Mouse (Mus musculus) macrophage (primary cell): ENCODE results near the gene Gm11239. TPM values are rescaled to one million over a fixed set of nuclear protein-coding genes. Genes with fewer than 3 reads are reported as not detected.
"Not testable (repeated sequence)": the region's sequence is repeated elsewhere in the genome, so short reads cannot be mapped to it uniquely, and the experiment has no call there.

Experiments used
- H3K27ac ChIP-seq: fragments of 350-480 bp; formaldehyde crosslinking; 2 replicates; pipeline ENCODE4 v1.9.0; 2021
- H3K36me3 ChIP-seq: fragments of 350-480 bp; formaldehyde crosslinking; 2 replicates; pipeline ENCODE4 v1.9.0; 2021; ENCODE audit errors: inconsistent target
- H3K4me3 ChIP-seq: fragments of 350-480 bp; formaldehyde crosslinking; 2 replicates; pipeline ENCODE4 v1.9.0; 2021; ENCODE audit errors: inconsistent target
- H3K79me2 ChIP-seq: fragments of 350-480 bp; formaldehyde crosslinking; 2 replicates; pipeline ENCODE4 v1.9.0; 2021; ENCODE audit errors: inconsistent target
- WGBS: methylation state at CpG from one replicate; pipeline ENCODE4 v1.1.7; 2026; ENCODE audit warnings: inconsistent platforms; ENCODE audit not compliant: missing documents; 5-methylcytosine and 5-hydroxymethylcytosine counted together
- polyA plus RNA-seq: library from polyadenylated mRNA; stranded (reverse); fragments of 250-400 nt; gene quantifications from 3 replicates; pipeline ENCODE4 v1.2.4, GENCODE M21; 2018; ENCODE audit warnings: inconsistent platforms
- total RNA-seq, 78 experiments: library from RNA; depleted of rRNA; stranded (reverse); fragments of 250-400 nt; gene quantifications; 1 replicate in 9 of 78; 2 replicates in 24 of 78; 3 replicates in 43 of 78; 4 replicates in 2 of 78; pipeline ENCODE4 v1.2.4; 2018; ENCODE audit warnings: inconsistent platforms in 56 of 78

Gene Gm11239
- not detected for total RNA-seq (2018; cell fraction: chromatin; rRNA removed)
- not detected for total RNA-seq (2018; cell fraction: cytosol; rRNA removed)
- not detected for total RNA-seq (2018; cell fraction: nucleus; rRNA removed)
- not detected in 3 replicates for polyA plus RNA-seq

DNA sequence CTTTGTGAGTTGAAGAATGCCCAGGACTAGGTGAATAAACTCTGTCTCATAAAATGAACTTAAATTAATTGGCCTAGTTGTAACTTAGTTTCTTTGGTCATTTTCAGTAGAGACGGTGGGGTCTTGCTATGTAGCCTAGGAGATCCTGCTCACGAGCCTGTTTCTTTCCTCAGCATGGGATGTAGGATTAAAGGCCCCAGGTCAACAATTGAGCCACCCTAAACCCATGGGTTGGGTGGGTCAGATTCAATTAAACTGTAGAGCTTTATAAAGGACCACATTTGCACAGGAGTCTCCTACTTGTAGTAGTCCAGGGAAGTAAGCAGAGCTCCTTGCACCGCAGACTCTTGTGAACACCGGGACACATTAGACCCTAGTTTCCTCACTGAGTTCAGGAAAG, at the start of gene Gm11239:
TSS of gene Gm11239 (plus strand) at position 301 of the 400 bp plus-strand sequence.
- H3K27ac ChIP-seq, H3K4me3 ChIP-seq, H3K36me3 ChIP-seq, H3K79me2 ChIP-seq: not testable (repeated sequence)
- WGBS = no CpG with 5 or more reads among the region's 4 CpGs

DNA sequence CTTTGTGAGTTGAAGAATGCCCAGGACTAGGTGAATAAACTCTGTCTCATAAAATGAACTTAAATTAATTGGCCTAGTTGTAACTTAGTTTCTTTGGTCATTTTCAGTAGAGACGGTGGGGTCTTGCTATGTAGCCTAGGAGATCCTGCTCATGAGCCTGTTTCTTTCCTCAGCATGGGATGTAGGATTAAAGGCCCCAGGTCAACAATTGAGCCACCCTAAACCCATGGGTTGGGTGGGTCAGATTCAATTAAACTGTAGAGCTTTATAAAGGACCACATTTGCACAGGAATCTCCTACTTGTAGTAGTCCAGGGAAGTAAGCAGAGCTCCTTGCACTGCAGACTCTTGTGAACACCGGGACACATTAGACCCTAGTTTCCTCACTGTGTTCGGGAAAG, 45.5 kb upstream of the Gm11239 start, which contains the start of gene Gm11237:
TSS of gene Gm11237 (plus strand) at position 301 of the 400 bp plus-strand sequence.
- H3K79me2 ChIP-seq, H3K27ac ChIP-seq, H3K4me3 ChIP-seq, H3K36me3 ChIP-seq: not testable (repeated sequence)
- no CpG with 5 or more reads among the region's 3 CpGs for WGBS

DNA sequence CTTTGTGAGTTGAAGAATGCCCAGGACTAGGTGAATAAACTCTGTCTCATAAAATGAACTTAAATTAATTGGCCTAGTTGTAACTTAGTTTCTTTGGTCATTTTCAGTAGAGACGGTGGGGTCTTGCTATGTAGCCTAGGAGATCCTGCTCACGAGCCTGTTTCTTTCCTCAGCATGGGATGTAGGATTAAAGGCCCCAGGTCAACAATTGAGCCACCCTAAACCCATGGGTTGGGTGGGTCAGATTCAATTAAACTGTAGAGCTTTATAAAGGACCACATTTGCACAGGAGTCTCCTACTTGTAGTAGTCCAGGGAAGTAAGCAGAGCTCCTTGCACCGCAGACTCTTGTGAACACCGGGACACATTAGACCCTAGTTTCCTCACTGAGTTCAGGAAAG, 30.3 kb upstream of the Gm11239 start, which contains the start of gene Gm11236:
TSS of gene Gm11236 (plus strand) at position 301 of the 400 bp plus-strand sequence.
- not testable (repeated sequence) for H3K36me3 ChIP-seq, H3K27ac ChIP-seq, H3K4me3 ChIP-seq, H3K79me2 ChIP-seq
- no CpG with 5 or more reads among the region's 4 CpGs for WGBS

DNA sequence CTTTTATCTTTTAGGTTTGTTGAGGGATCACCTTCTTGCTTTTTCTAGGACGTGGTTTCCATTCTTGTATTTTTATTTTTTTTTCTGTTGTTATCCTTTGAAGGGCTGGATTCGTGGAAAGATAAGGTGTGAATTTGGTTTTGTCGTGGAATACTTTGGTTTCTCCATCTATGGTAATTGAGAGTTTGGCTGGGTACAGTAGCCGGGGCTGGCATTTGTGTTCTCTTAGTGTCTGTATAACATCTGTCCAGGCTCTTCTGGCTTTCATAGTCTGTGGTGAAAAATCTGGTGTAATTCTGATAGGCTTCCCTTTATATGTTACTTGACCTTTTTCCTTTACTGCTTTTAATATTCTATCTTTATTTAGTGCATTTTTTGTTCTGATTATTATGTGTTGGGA, 6.3 kb upstream of the Gm11239 start:
- H3K27ac ChIP-seq, H3K79me2 ChIP-seq, H3K36me3 ChIP-seq, H3K4me3 ChIP-seq: not testable (repeated sequence)
- WGBS = no CpG with 5 or more reads among the region's 4 CpGs

GRCm38 (mm10) chr4:73683216-73683615, 15.1 kb downstream of the Gm11239 start, which contains the start of gene Gm428:
TSS of gene Gm428 (plus strand) at chr4:73683516.
- H3K27ac ChIP-seq, H3K4me3 ChIP-seq, H3K36me3 ChIP-seq, H3K79me2 ChIP-seq: not testable (repeated sequence)
- WGBS = no CpG with 5 or more reads among the region's 4 CpGs

- WGBS = 87% methylated on average over 1 of the region's 1 CpGs
- H3K4me3 ChIP-seq = no peak overlapping the region
- no peaks in the 10 kb centered on the region for H3K79me2 ChIP-seq
Observed at GRCm38 (mm10) chr4:73718761-73719160, 50.6 kb downstream of the Gm11239 start.

GRCm38 (mm10) chr4:73719819-73720218, 51.7 kb downstream of the Gm11239 start:
- no peak overlapping the region for H3K4me3 ChIP-seq
- H3K27ac ChIP-seq = no peak overlapping the region
- H3K79me2 ChIP-seq = no peaks in the 10 kb centered on the region
- no peaks in the 10 kb centered on the region for H3K36me3 ChIP-seq

More at GRCm38 (mm10) chr4:73718761-73719160, 50.6 kb downstream of the Gm11239 start:
- Histone ChIP-seq H3K36me3 (no peaks in the 10 kb centered on the region), H3K27ac (no peak overlapping the region)

Other genes starting within 250 kb of the Gm11239 start
- not detected in 3 replicates for gene Gm11238, start 60.5 kb upstream of the Gm11239 start, polyA plus RNA-seq
- gene Gm11237, start 45.4 kb upstream of the Gm11239 start, polyA plus RNA-seq = not detected in 3 replicates
- not detected in 3 replicates for gene Gm11236, start 30.2 kb upstream of the Gm11239 start, polyA plus RNA-seq
- gene Gm428, start 15.2 kb downstream of the Gm11239 start, polyA plus RNA-seq = not detected in 3 replicates
- gene Rasef, start 122.6 kb downstream of the Gm11239 start, polyA plus RNA-seq = not detected in 3 replicates
- not detected in 3 replicates for gene Gm11758, start 207.9 kb downstream of the Gm11239 start, polyA plus RNA-seq
- gene Gm11757, start 222.8 kb downstream of the Gm11239 start, polyA plus RNA-seq = not detected in 3 replicates
- not detected in 3 replicates for gene Gm13871, start 237.6 kb downstream of the Gm11239 start, polyA plus RNA-seq